In the genomic region with DNA sequence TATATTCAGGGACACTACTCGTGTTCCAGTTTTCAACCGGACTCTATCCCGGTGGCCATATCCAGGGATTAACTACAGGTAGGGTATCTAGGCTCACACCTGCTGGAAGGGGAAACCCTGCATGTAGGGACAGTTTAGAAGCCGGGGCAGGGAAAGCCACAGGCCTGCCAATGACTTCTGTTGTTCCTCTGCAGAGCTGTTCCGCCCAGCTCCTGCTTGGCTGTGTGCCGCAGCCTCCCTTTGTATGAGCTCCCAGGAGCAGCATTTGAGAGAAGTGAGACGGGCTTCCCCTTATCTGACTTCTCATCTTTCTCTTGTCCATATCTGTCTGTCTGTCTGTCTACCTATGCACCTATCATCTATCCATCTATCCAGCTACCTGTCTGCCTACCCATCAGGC, we compare ENCODE assay signal across 15 mouse cellular contexts. TPM values are rescaled to one million over a fixed set of nuclear protein-coding genes. Genes with fewer than 3 reads are reported as not detected.
A peak's percentile ranks its signal among the peaks of the same experiment; 100 is the strongest.
DNase-seq lines count a peak whose midpoint lies in the region; ATAC-seq lines count a peak whose summit lies in the region.
"Had no signal": no experiment of that assay in that cellular context is flagged by ENCODE, and none has a peak within 500 bp of the region (broad histone marks: within the 10 kb centered on the region; RNA-seq: fewer than 3 reads in every experiment).

No protein-coding gene starts in this region.

- no peaks in the 10 kb centered on the region for H3K36me3 ChIP-seq in kidney, embryonic 14.5 days (ENCODE audit: control insufficient read depth, insufficient read depth, low read length)
- H3K36me3 ChIP-seq: forebrain, embryonic 15.5 days; liver, embryonic 13.5 days had no signal

- H3K4me2 ChIP-seq in kidney, embryonic 14.5 days (replicated peaks; ENCODE audit: low read depth, low read length) = no peak overlapping the region
- H3K4me2 ChIP-seq: forebrain, embryonic 15.5 days; liver, embryonic 13.5 days had no signal

- no peaks in the 10 kb centered on the region for H3K27me3 ChIP-seq in kidney, embryonic 14.5 days (ENCODE audit: control insufficient read depth, insufficient read depth, low read length)
- H3K27me3 ChIP-seq: forebrain, embryonic 15.5 days had no signal

- 97% methylated on average over 7 of the region's 7 CpGs for WGBS in kidney, embryonic 14.5 days

- H3K9me3 ChIP-seq in kidney, embryonic 14.5 days (ENCODE audit: control insufficient read depth, low read length) = no peaks in the 10 kb centered on the region
- H3K9me3 ChIP-seq: forebrain, embryonic 15.5 days; liver, embryonic 13.5 days had no signal

- no peak overlapping the region for H3K27ac ChIP-seq in kidney, embryonic 14.5 days (ENCODE audit: low read depth, low read length)
- H3K27ac ChIP-seq: forebrain, embryonic 15.5 days; liver, embryonic 13.5 days had no signal

- H3K4me1 ChIP-seq in kidney, embryonic 14.5 days (ENCODE audit: control insufficient read depth, insufficient read depth, low read length) = peaks cover 14% of the 10 kb centered on the region

- no peak for ATAC-seq in kidney, embryonic 14.5 days (ENCODE audit: low FRiP score, low TSS enrichment)
- no peak for ATAC-seq in granulocyte monocyte progenitor cell, adult 5-6 weeks (replicated peaks; ENCODE audit: poor library complexity, severe bottlenecking)
- ATAC-seq: forebrain, embryonic 15.5 days; hindbrain, embryonic 16.5 days had no signal

- no peak overlapping the region for H3K4me3 ChIP-seq in kidney, embryonic 14.5 days (ENCODE audit: low read length)
- H3K4me3 ChIP-seq: forebrain, embryonic 15.5 days; liver, embryonic 13.5 days; megakaryocyte, embryonic 14.5 days had no signal

- no peak overlapping the region for H3K9ac ChIP-seq in kidney, embryonic 14.5 days (ENCODE audit: low read depth, low read length)
- H3K9ac ChIP-seq: forebrain, embryonic 15.5 days; liver, embryonic 13.5 days had no signal

- DNase-seq in adrenal gland, postnatal 10 days = peak; percentile 40
- DNase-seq in adrenal gland, adult 18-20 months (ENCODE audit: low spot score in 2 of 2) = no peak
- DNase-seq in kidney, adult 11 months = peak; percentile 23
- peak; percentile 38 for DNase-seq in adrenal gland, postnatal 25 days
- peak; percentile 57 for DNase-seq in heart, postnatal 4 days
- DNase-seq in frontal cortex, postnatal 10 days (ENCODE audit: low spot score in 2 of 2) = no peak
- DNase-seq: liver, embryonic 13.5 days; right cerebral cortex, postnatal 14 days; thymus, adult 2 months had no signal

RNA-seq across cellular contexts. Expression of gene Rfx8, which starts 8.5 kb away (rescaled TPM):
- under 1 TPM; 0.21 to 0.48 TPM for total RNA-seq in adrenal gland, postnatal 10 days (2021)
- not detected for total RNA-seq in adrenal gland, adult 18-20 months (2021)
- polyA plus RNA-seq in kidney, embryonic 14.5 days (2014; fragmentation: Nextera tagmentation; extraction: Ambion mirVana) = 0.18 TPM in 1 of 2 replicates, not detected in the other
- 0.39 TPM in 1 of 2 replicates, not detected in the other for total RNA-seq in adrenal gland, postnatal 25 days (2021)
- under 1 TPM; 0.57 to 0.72 TPM for total RNA-seq in heart, postnatal 4 days (2021)
- total RNA-seq in granulocyte monocyte progenitor cell, adult 5-6 weeks (2014; fragmentation: Nextera tagmentation) = not detected in 2 replicates
- total RNA-seq in granulocyte monocyte progenitor cell, adult 5-6 weeks (2017) = 0.86 TPM in 1 of 2 replicates, not detected in the other
- total RNA-seq: left cerebral cortex, postnatal 10 days had no signal
- polyA plus RNA-seq: forebrain, embryonic 15.5 days had no signal

Comparison
In these comparisons a context has a peak if more than half of its experiments do, and no peak if none do; other contexts are left out.
1. DNase-seq: peak in adrenal gland, postnatal 10 days (single experiment), kidney, adult 11 months (single experiment), adrenal gland, postnatal 25 days (single experiment) and heart, postnatal 4 days (single experiment); none in adrenal gland, adult 18-20 months (0 of 2) and frontal cortex, postnatal 10 days (0 of 2).